Mouse (Mus musculus): ENCODE results near the gene Lypla2. TPM values are rescaled to one million over a fixed set of nuclear protein-coding genes. Genes with fewer than 3 reads are reported as not detected.
A peak's percentile ranks its signal among the peaks of the same experiment; 100 is the strongest.
"Not testable (repeated sequence)": the region's sequence is repeated elsewhere in the genome, so short reads cannot be mapped to it uniquely, and the experiment has no call there.

Lypla2 gene
- total RNA-seq, 2 experiments from 2014 or later: 25.6 to 30.4 TPM

- no peak for DNase-seq
- Histone ChIP-seq H3K27ac (peak overlapping the region; percentile 99), H3K4me3 (peak overlapping the region; percentile 85)
- intact Hi-C loops (cut with DNase I): loop anchor here (2.0 kb wide), 1 partner anchor 65 kb away; the partner anchor contains the start of gene Rpl11
- no peak for TF ChIP-seq CTCF (IDR thresholded peaks at IDR 0.05)
These were observed 15.3 kb upstream of the Lypla2 start for GRCm38 (mm10) chr4:135987714-135988113.

GRCm38 (mm10) chr4:135986943-135987710 is 14.7 kb upstream of the Lypla2 start, which contains the start of gene Pithd1:
Gene Pithd1 (minus strand): TSS chr4:135987264.
- Histone ChIP-seq H3K4me3 (peak within 1 kb of the TSS; percentile 85), H3K27ac (peak within 1 kb of the TSS; percentile 99)
- no peak; the same call in 1 of the 2 replicates for TF ChIP-seq CTCF (IDR thresholded peaks at IDR 0.05)
- DNase-seq: peak; percentile 95
- intact Hi-C loops (cut with DNase I): loop anchor here (2.0 kb wide), 1 partner anchor 66 kb away; the partner anchor contains the start of gene Rpl11

- intact Hi-C loops (cut with DNase I): loop anchor here (2.0 kb wide), 1 partner anchor 66 kb away; the partner anchor contains the start of gene Rpl11
- H3K4me3 ChIP-seq: peak overlapping the region; percentile 85
- TF ChIP-seq CTCF (IDR thresholded peaks at IDR 0.05): no peak
- peak overlapping the region; percentile 99 for H3K27ac ChIP-seq
- DNase-seq: no peak
These were observed 14.0 kb upstream of the Lypla2 start for GRCm38 (mm10) chr4:135986301-135986942.

- Histone ChIP-seq H3K4me3 (peak overlapping the region; percentile 85), H3K27ac (no peak overlapping the region)
- no peak for DNase-seq
- no peak for TF ChIP-seq CTCF (IDR thresholded peaks at IDR 0.05)
- intact Hi-C loops (cut with DNase I): loop anchor here (2.0 kb wide), 1 partner anchor 67 kb away; the partner anchor contains the start of gene Rpl11
These were observed 13.3 kb upstream of the Lypla2 start for GRCm38 (mm10) chr4:135985769-135986168.

GRCm38 (mm10) chr4:135985193-135985592 is 12.8 kb upstream of the Lypla2 start:
- DNase-seq: no peak
- no peak for TF ChIP-seq CTCF (IDR thresholded peaks at IDR 0.05)
- intact Hi-C loops (cut with DNase I): no loop called here
- H3K4me3 ChIP-seq: no peak overlapping the region
- H3K27ac ChIP-seq: no peak overlapping the region

- H3K4me3 ChIP-seq: no peak overlapping the region
- no peak for TF ChIP-seq CTCF (IDR thresholded peaks at IDR 0.05)
- H3K27ac ChIP-seq: no peak overlapping the region
- intact Hi-C loops (cut with DNase I): no loop called here
- DNase-seq: no peak
These were observed 12.1 kb upstream of the Lypla2 start for GRCm38 (mm10) chr4:135984556-135984955.

GRCm38 (mm10) chr4:135981524-135982063 is 9.2 kb upstream of the Lypla2 start:
- Histone ChIP-seq H3K27ac (no peak overlapping the region), H3K4me3 (no peak overlapping the region)
- no peak for DNase-seq
- intact Hi-C loops (cut with DNase I): no loop called here
- TF ChIP-seq CTCF (IDR thresholded peaks at IDR 0.05): no peak

- DNase-seq; intact Hi-C loops (cut with DNase I); H3K4me3 ChIP-seq; H3K27ac ChIP-seq: not testable (repeated sequence)
These were observed 7.8 kb upstream of the Lypla2 start for GRCm38 (mm10) chr4:135980223-135980622.

GRCm38 (mm10) chr4:135976146-135976545 is 3.7 kb upstream of the Lypla2 start:
- intact Hi-C loops (cut with DNase I): loop anchor here (10.0 kb wide), 1 partner anchor 169 kb away; the partner anchor contains the start of gene Id3
- TF ChIP-seq CTCF (IDR thresholded peaks at IDR 0.05): no peak

GRCm38 (mm10) chr4:135972911-135973811 is 735 bp upstream of the Lypla2 start:
- H3K27ac ChIP-seq: peak overlapping the region; percentile 90
- intact Hi-C loops (cut with DNase I): loop anchor here (5.0 to 10.0 kb wide), 2 partner anchors 49 to 172 kb away; partner anchors contain the start of genes Eloa and Id3
- no peak for DNase-seq

More at GRCm38 (mm10) chr4:135976146-135976545, 3.7 kb upstream of the Lypla2 start:
- H3K27ac ChIP-seq: no peak overlapping the region
- no peak for DNase-seq
- no peak overlapping the region for H3K4me3 ChIP-seq

GRCm38 (mm10) chr4:135971805-135972555 is 446 bp downstream of the Lypla2 start:
- no peak for TF ChIP-seq CTCF (IDR thresholded peaks at IDR 0.05)
- H3K4me3 ChIP-seq: peak overlapping the region; percentile 100
- H3K27ac ChIP-seq: peak overlapping the region; percentile 90
- DNase-seq: no peak
- intact Hi-C loops (cut with DNase I): loop anchor here (5.0 to 10.0 kb wide), 2 partner anchors 50 to 173 kb away; partner anchors contain the start of genes Eloa and Id3

More at GRCm38 (mm10) chr4:135972911-135973811, 735 bp upstream of the Lypla2 start:
- TF ChIP-seq CTCF (IDR thresholded peaks at IDR 0.05): no peak
- peak overlapping the region; percentile 100 for H3K4me3 ChIP-seq

Data from gastrocnemius, adult 2 months (tissue).